Mouse (Mus musculus) hindbrain, embryonic 14.5 days (tissue): ENCODE results near the gene Mrgprx1. TPM values are rescaled to one million over a fixed set of nuclear protein-coding genes. Genes with fewer than 3 reads are reported as not detected.

Experiments used
- ATAC-seq: fragments of 200-750 bp; cut with Nextera tagmentation; 2 replicates; pipeline ENCODE4 v1.8.0; 2017; ENCODE audit warnings: moderate number of reproducible peaks, mild to moderate bottlenecking, moderate TSS enrichment, moderate library complexity; ENCODE audit not compliant: low FRiP score
- DNase-seq: peaks from one replicate; pipeline ENCODE4 v3.0.0-alpha.2; 2015; ENCODE audit warnings: low spot score
- H3K27ac ChIP-seq: fragments of 300-500 bp; sonication (generic); 2 replicates; pipeline ENCODE4 v1.5.1; 2014; ENCODE audit warnings: mild to moderate bottlenecking, moderate library complexity
- H3K27me3 ChIP-seq: fragments of 300-500 bp; sonication (generic); 2 replicates; pipeline ENCODE4 v1.6.1; 2014; ENCODE audit warnings: mild to moderate bottlenecking, low read length, mixed read lengths; ENCODE audit not compliant: control insufficient read depth, insufficient read depth
- H3K36me3 ChIP-seq: fragments of 300-500 bp; sonication (generic); replicated peaks from 2 replicates; pipeline ENCODE4 v1.6.1; 2014; ENCODE audit not compliant: control insufficient read depth, insufficient read depth
- H3K4me1 ChIP-seq: fragments of 300-500 bp; sonication (generic); replicated peaks from 2 replicates; pipeline ENCODE4 v1.6.1; 2014; ENCODE audit warnings: antibody characterized with exemption, low read length, mixed read lengths; ENCODE audit not compliant: control insufficient read depth, insufficient read depth
- H3K4me2 ChIP-seq: fragments of 300-500 bp; sonication (generic); replicated peaks from 2 replicates; pipeline ENCODE4 v1.6.1; 2014; ENCODE audit warnings: mild to moderate bottlenecking, moderate library complexity
- H3K4me3 ChIP-seq: fragments of 300-500 bp; sonication (generic); replicated peaks from 2 replicates; pipeline ENCODE4 v1.5.1; 2014; ENCODE audit warnings: mild to moderate bottlenecking, low read length
- H3K9ac ChIP-seq: fragments of 300-500 bp; sonication (generic); 2 replicates; pipeline ENCODE4 v1.6.1; 2014
- H3K9me3 ChIP-seq: fragments of 300-500 bp; sonication (generic); 2 replicates; pipeline ENCODE4 v1.6.1; 2016; ENCODE audit warnings: low read length; ENCODE audit not compliant: control insufficient read depth
- WGBS: fragments of 180-500 bp; shearing (Covaris S2); extraction: QIAGEN DNeasy Blood & Tissue Kit; methylation state at CpG from one replicate; pipeline ENCODE4 v1.1.7; 2014; 5-methylcytosine and 5-hydroxymethylcytosine counted together
- polyA plus RNA-seq: library from polyadenylated mRNA; unstranded; fragments of >200 nt; fragmentation: Nextera tagmentation; extraction: Ambion mirVana; gene quantifications from 2 replicates; pipeline ENCODE4 v1.2.1, GENCODE M21; 2014

The Mrgprx1 gene
- not detected in 2 replicates for polyA plus RNA-seq

- Histone ChIP-seq H3K9me3 (no peaks in the 10 kb centered on the region), H3K27me3 (no peaks in the 10 kb centered on the region), H3K27ac (no peak within 1 kb of the TSS), H3K4me3 (no peak within 1 kb of the TSS), H3K9ac (no peak within 1 kb of the TSS), H3K4me2 (no peak within 1 kb of the TSS), H3K36me3 (no peaks in the 10 kb centered on the region), H3K4me1 (no peaks in the 10 kb centered on the region)
- no peak for DNase-seq
- WGBS = 91% methylated on average over 3 of the region's 3 CpGs
- no peak for ATAC-seq
Observed at GRCm38 (mm10) chr7:48027497-48027896, at the start of gene Mrgprx1. Mrgprx1 (minus strand) TSS chr7:48027597.

- no peaks in the 10 kb centered on the region for H3K27me3 ChIP-seq
- H3K4me2 ChIP-seq = no peak overlapping the region
- no peak overlapping the region for H3K4me3 ChIP-seq
- H3K4me1 ChIP-seq = no peaks in the 10 kb centered on the region
- no peak for DNase-seq
- ATAC-seq = no peak
- no peaks in the 10 kb centered on the region for H3K36me3 ChIP-seq
- no peak overlapping the region for H3K27ac ChIP-seq
- H3K9ac ChIP-seq = no peak overlapping the region
- H3K9me3 ChIP-seq = no peaks in the 10 kb centered on the region
Observed at GRCm38 (mm10) chr7:48075521-48075920, 48.1 kb upstream of the Mrgprx1 start.

- H3K9me3 ChIP-seq = no peaks in the 10 kb centered on the region
- H3K9ac ChIP-seq = no peak overlapping the region
- H3K4me2 ChIP-seq = no peak overlapping the region
- no peak overlapping the region for H3K27ac ChIP-seq
- no peak overlapping the region for H3K4me3 ChIP-seq
- DNase-seq (no peak), ATAC-seq (no peak)
- no peaks in the 10 kb centered on the region for H3K4me1 ChIP-seq
- WGBS = 84% methylated on average over 4 of the region's 4 CpGs
- H3K27me3 ChIP-seq = no peaks in the 10 kb centered on the region
- H3K36me3 ChIP-seq = no peaks in the 10 kb centered on the region
Observed at GRCm38 (mm10) chr7:48046475-48047185, 19.2 kb upstream of the Mrgprx1 start.

DNA sequence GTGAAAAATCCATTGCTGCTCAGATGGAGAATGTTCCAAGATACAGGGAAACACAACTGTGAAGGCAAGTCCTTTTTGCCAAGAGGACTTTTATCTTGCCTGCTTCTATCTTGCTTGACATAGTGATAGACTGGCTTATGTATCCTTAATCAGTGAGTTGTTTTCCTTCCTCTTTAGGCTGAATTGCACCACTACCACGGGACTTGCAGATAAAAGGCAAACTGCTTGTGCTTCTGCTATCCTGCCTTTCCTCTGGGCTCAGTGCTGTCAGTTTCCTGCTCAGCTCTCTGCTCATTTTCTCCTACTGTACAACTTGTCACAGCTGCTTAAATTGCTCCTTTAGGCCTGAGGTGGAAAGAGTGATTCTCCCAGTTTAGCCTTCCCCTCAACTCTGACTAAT, 16.6 kb upstream of the Mrgprx1 start:
- H3K27ac ChIP-seq = no peak overlapping the region
- ATAC-seq = no peak
- no peak overlapping the region for H3K4me2 ChIP-seq
- H3K36me3 ChIP-seq = no peaks in the 10 kb centered on the region
- no peak overlapping the region for H3K4me3 ChIP-seq
- H3K4me1 ChIP-seq = no peaks in the 10 kb centered on the region
- H3K27me3 ChIP-seq = no peaks in the 10 kb centered on the region
- DNase-seq = no peak
- no peaks in the 10 kb centered on the region for H3K9me3 ChIP-seq
- WGBS = 69% methylated on average over 1 of the region's 1 CpGs
- no peak overlapping the region for H3K9ac ChIP-seq

DNA sequence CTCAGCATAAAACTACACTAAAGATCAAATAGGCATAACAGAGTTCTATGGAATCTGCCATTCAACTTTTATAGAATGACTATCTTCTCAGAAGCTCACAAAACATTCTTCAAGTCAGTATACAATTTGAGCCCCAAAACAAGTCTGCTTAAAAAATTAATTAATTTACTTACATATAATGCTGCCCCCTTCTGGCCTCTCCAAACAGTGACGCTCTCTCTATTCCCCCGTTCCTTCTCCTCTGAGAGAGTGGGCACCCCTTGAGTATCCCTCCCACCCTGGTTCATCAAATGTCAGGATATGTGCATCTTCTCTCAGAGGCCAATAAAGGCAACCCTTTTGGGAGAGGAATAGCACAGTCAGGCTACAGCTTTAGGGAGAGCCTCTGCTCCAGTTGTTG, 9.5 kb downstream of the Mrgprx1 start:
- no peak overlapping the region for H3K27ac ChIP-seq
- no peak for ATAC-seq
- H3K4me3 ChIP-seq = no peak overlapping the region
- whole genome bisulfite sequencing = 52% methylated on average over 2 of the region's 2 CpGs
- H3K9me3 ChIP-seq = 0 out of 2 replicates have a peak, but pooled peaks cover 4% of the 10 kb centered on the region
- H3K4me1 ChIP-seq = no peaks in the 10 kb centered on the region
- H3K27me3 ChIP-seq = no peaks in the 10 kb centered on the region
- H3K36me3 ChIP-seq = no peaks in the 10 kb centered on the region
- no peak overlapping the region for H3K9ac ChIP-seq
- DNase-seq = no peak
- no peak overlapping the region for H3K4me2 ChIP-seq

DNA sequence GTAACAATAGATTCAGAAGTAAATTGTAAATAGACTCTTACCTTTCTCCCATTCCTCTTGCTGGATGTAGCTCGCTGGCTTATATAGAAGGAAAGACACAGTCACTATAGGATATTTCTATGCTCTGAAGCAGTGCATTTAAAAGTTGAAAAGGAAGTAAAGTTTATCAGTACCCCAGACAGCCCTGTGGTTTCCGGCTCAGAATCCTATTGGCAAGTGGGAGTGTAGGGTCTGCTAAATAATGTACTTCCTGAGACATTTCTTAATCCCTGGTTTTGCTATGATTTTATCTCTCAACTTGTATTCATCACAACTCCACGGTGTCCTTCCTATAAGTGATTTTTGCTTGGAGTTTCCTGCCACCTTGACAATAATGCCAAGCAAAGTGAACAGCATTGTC, 31.7 kb downstream of the Mrgprx1 start:
- Histone ChIP-seq H3K4me2 (no peak overlapping the region), H3K4me1 (no peaks in the 10 kb centered on the region), H3K27ac (no peak overlapping the region), H3K36me3 (no peaks in the 10 kb centered on the region), H3K9me3 (no peaks in the 10 kb centered on the region), H3K4me3 (no peak overlapping the region), H3K27me3 (no peaks in the 10 kb centered on the region), H3K9ac (no peak overlapping the region)
- DNase-seq (no peak), ATAC-seq (no peak)
- WGBS = 87% methylated on average over 3 of the region's 3 CpGs

DNA sequence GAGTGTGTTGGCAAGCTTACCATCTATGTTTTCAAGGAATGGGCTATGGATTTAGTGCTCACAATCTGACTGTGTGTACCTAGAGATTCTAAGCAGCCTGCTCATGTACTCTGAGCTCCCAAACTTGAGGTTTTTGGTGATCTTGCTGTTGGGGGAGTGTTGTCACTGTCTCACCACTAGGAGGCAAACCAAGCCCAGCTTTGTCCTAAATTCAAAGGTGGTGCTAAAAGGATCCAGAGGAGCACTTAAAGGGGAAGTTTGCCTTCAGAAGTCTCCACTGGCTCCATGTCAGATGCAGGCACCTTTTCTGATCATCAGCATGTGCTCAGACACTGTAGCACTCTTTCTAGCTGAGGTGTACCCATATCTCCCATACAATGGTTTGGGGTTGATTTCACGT, 40.6 kb downstream of the Mrgprx1 start:
- DNase-seq (no peak), ATAC-seq (no peak)
- Histone ChIP-seq H3K4me2 (no peak overlapping the region), H3K27ac (no peak overlapping the region), H3K36me3 (no peaks in the 10 kb centered on the region), H3K4me3 (no peak overlapping the region), H3K9me3 (no peaks in the 10 kb centered on the region), H3K9ac (no peak overlapping the region), H3K4me1 (no peaks in the 10 kb centered on the region), H3K27me3 (no peaks in the 10 kb centered on the region)
- 57% methylated on average over 1 of the region's 1 CpGs for WGBS

GRCm38 (mm10) chr7:47981995-47982394, 45.4 kb downstream of the Mrgprx1 start, which contains the start of gene Mrgpra4:
Mrgpra4 (minus strand) TSS chr7:47982095.
- H3K4me1 ChIP-seq = no peaks in the 10 kb centered on the region
- no peak within 1 kb of the TSS for H3K27ac ChIP-seq
- no peak within 1 kb of the TSS for H3K4me2 ChIP-seq
- H3K27me3 ChIP-seq = no peaks in the 10 kb centered on the region
- H3K9ac ChIP-seq = no peak within 1 kb of the TSS
- no peaks in the 10 kb centered on the region for H3K36me3 ChIP-seq
- DNase-seq (no peak), ATAC-seq (no peak)
- no peaks in the 10 kb centered on the region for H3K9me3 ChIP-seq
- 56% methylated on average over 1 of the region's 1 CpGs for WGBS
- H3K4me3 ChIP-seq = no peak within 1 kb of the TSS
